Mouse (Mus musculus): ENCODE measurements at regions not wholly inside any gene's neighbourhood (a gene's known extent, or its start where the extent isn't known, plus 50 kb on each side); places are given as distances from the start of the nearest gene placed in this dataset.

DNA sequence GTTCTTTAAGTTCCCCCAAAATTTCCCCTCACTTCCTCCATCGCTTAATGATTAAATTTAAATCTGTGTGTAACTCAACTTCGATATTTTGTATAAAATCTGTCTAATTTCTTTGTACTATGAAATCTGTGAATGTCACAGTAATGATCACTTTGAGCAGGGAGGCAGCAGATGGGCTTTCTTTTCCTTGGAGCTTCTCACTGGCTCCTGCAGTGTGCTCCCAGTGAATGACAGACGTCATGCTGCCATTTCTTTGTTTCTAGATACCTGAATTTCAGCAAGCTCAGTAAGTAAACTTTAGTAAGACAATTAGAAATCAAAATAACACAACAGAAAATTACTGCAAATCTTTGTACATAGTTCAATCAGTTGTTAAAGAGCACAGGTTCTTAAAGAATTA is 102.3 kb upstream of the Tmeff2 start:
- Histone ChIP-seq H3K27ac (ENCODE audit: insufficient read depth, low read depth) (no peak overlapping the region), H3K4me1 (ENCODE audit: control insufficient read depth in 1 of 2, insufficient read depth in 2 of 2) (0 out of 4 replicates have a peak, but pooled peaks cover 0 to 9% of the 10 kb centered on the region in 2 experiments), H3K4me3 (replicated peaks in 1 of 3; ENCODE audit: low read depth in 2 of 3, low read length in 2 of 3, poor library complexity in 1 of 3) (no peak overlapping the region), H3K36me3 (replicated peaks in 1 of 2; ENCODE audit: control insufficient read depth in 1 of 2, insufficient read depth in 1 of 2, low read length in 1 of 2) (no peaks in the 10 kb centered on the region), H3K4me2 (ENCODE audit: insufficient read depth, low read depth, poor library complexity, severe bottlenecking) (no peak overlapping the region), H3K9ac (ENCODE audit: insufficient read depth, low read depth) (no peak overlapping the region), H3K9me3 (replicated peaks; ENCODE audit: low read length) (no peaks in the 10 kb centered on the region), H3K27me3 (replicated peaks) (no peaks in the 10 kb centered on the region), H3K79me2 (replicated peaks; ENCODE audit: control insufficient read depth, extremely low read depth, insufficient read depth, poor library complexity, severe bottlenecking) (no peaks in the 10 kb centered on the region)
- DNase-seq (ENCODE audit: extremely low read depth) = no peak
- dilution Hi-C loops (cut with MboI; ENCODE audit: extremely low pct_ligation_motif_present, extremely low pct_unique_long_range_greater_than_20kb, low sequenced_read_pairs) (no loop called here), in situ Hi-C loops (cut with MboI; ENCODE audit: low pct_ligation_motif_present, low pct_unique_long_range_greater_than_20kb, low sequenced_read_pairs) (no loop called here)
- TF ChIP-seq JUN (IDR thresholded peaks at IDR 0.05; ENCODE audit: insufficient read depth, low read depth, low read length) (no peak), MEF2A (IDR thresholded peaks at IDR 0.05; ENCODE audit: borderline replicate concordance, low read depth, low read length) (no peak), ZMIZ1 (IDR thresholded peaks at IDR 0.05; ENCODE audit: low read depth, low read length) (no peak), ZNF384 (IDR thresholded peaks at IDR 0.05; ENCODE audit: low read depth, low read length) (no peak), MAZ (IDR thresholded peaks at IDR 0.05; ENCODE audit: low read depth, low read length) (no peak), NELFE (IDR thresholded peaks at IDR 0.05; ENCODE audit: low read depth, low read length) (no peak), MYC (IDR thresholded peaks at IDR 0.05; ENCODE audit: low read depth, low read length) (no peak), E2F4 (IDR thresholded peaks at IDR 0.05; ENCODE audit: insufficient replicate concordance, low read depth, low read length) (no peak), POLR2A (IDR thresholded peaks at IDR 0.05; ENCODE audit: low read depth, low read length) (no peak), TBP (conservative IDR thresholded peaks at IDR 0.05; ENCODE audit: low read depth, low read length) (no peak), GABPA (IDR thresholded peaks at IDR 0.05; ENCODE audit: insufficient replicate concordance, low read depth, low read length) (no peak), ELF1 (IDR thresholded peaks at IDR 0.05; ENCODE audit: low read depth, low read length) (no peak), USF1 (IDR thresholded peaks at IDR 0.05; ENCODE audit: low read depth, low read length) (no peak), ETS1 (conservative IDR thresholded peaks at IDR 0.05; ENCODE audit: low read depth, low read length) (no peak), UBTF (IDR thresholded peaks at IDR 0.05; ENCODE audit: low read depth, low read length) (no peak), PAX5 (IDR thresholded peaks at IDR 0.05; ENCODE audit: low read length) (no peak), CHD1 (IDR thresholded peaks at IDR 0.05; ENCODE audit: low read depth, low read length) (no peak), JUND (conservative IDR thresholded peaks at IDR 0.05; ENCODE audit: low read depth, low read length) (no peak), MAX (IDR thresholded peaks at IDR 0.05; ENCODE audit: low read length) (no peak), RAD21 (IDR thresholded peaks at IDR 0.05; ENCODE audit: low read depth, low read length) (no peak)

DNA sequence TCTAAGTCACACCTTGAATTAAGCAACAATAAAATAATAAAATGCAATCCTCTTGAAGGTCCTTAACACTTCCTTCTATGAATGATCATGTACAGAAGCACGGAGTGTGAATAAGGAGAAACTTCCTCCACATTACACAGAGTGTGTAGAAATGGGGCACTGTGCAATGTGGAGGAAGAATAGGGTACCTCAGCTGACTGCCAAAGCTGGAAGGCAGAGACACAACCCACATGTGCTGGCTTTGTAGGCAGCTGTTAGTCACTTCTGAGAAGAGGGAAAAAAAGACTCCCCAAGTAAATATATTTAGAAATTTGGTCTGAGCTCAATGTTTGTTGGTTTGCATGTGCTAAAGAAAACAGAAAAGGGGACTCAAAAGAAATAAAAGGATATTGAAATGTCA is 94.1 kb upstream of the Tmeff2 start:
- no peaks in the 10 kb centered on the region for H3K36me3 ChIP-seq (replicated peaks in 1 of 2; ENCODE audit: control insufficient read depth in 1 of 2, insufficient read depth in 1 of 2, low read length in 1 of 2)
- H3K27ac ChIP-seq (ENCODE audit: insufficient read depth, low read depth) = no peak overlapping the region
- no peak for DNase-seq (ENCODE audit: extremely low read depth)
- in situ Hi-C loops (cut with MboI; ENCODE audit: low pct_ligation_motif_present, low pct_unique_long_range_greater_than_20kb, low sequenced_read_pairs) (no loop called here), dilution Hi-C loops (cut with MboI; ENCODE audit: extremely low pct_ligation_motif_present, extremely low pct_unique_long_range_greater_than_20kb, low sequenced_read_pairs) (no loop called here)
- no peak overlapping the region for H3K4me3 ChIP-seq (replicated peaks in 1 of 3; ENCODE audit: low read depth in 2 of 3, low read length in 2 of 3, poor library complexity in 1 of 3)
- no peak overlapping the region for H3K9ac ChIP-seq (ENCODE audit: insufficient read depth, low read depth)
- H3K4me1 ChIP-seq (ENCODE audit: control insufficient read depth in 1 of 2, insufficient read depth in 2 of 2) = 0 out of 4 replicates have a peak, but pooled peaks cover 0 to 9% of the 10 kb centered on the region in 2 experiments
- H3K9me3 ChIP-seq (replicated peaks; ENCODE audit: low read length) = no peaks in the 10 kb centered on the region
- H3K79me2 ChIP-seq (replicated peaks; ENCODE audit: control insufficient read depth, extremely low read depth, insufficient read depth, poor library complexity, severe bottlenecking) = no peaks in the 10 kb centered on the region
- no peaks in the 10 kb centered on the region for H3K27me3 ChIP-seq (replicated peaks)
- H3K4me2 ChIP-seq (ENCODE audit: insufficient read depth, low read depth, poor library complexity, severe bottlenecking) = no peak overlapping the region
- no peak for TF ChIP-seq HCFC1 (IDR thresholded peaks at IDR 0.05; ENCODE audit: low read depth, low read length)
- TF ChIP-seq USF1 (IDR thresholded peaks at IDR 0.05; ENCODE audit: low read depth, low read length) = no peak
- no peak for TF ChIP-seq NRF1 (IDR thresholded peaks at IDR 0.05; ENCODE audit: low read depth, low read length)
- TF ChIP-seq MAX (IDR thresholded peaks at IDR 0.05; ENCODE audit: low read length) = no peak
- no peak for TF ChIP-seq ZC3H11A (IDR thresholded peaks at IDR 0.05; ENCODE audit: low read depth, low read length)
- no peak for TF ChIP-seq MYC (IDR thresholded peaks at IDR 0.05; ENCODE audit: low read depth, low read length)
- no peak for TF ChIP-seq ETS1 (conservative IDR thresholded peaks at IDR 0.05; ENCODE audit: low read depth, low read length)
- no peak for TF ChIP-seq ZKSCAN1 (IDR thresholded peaks at IDR 0.05; ENCODE audit: borderline replicate concordance, low read depth, low read length)
- TF ChIP-seq KAT2A (IDR thresholded peaks at IDR 0.05; ENCODE audit: insufficient replicate concordance, low read length) = no peak
- no peak for TF ChIP-seq BHLHE40 (IDR thresholded peaks at IDR 0.05; ENCODE audit: low read depth, low read length)
- no peak for TF ChIP-seq CTCF (conservative IDR thresholded peaks at IDR 0.05 in 1 of 2, IDR thresholded peaks at IDR 0.05 in 1 of 2; ENCODE audit: low read depth in 2 of 2, low read length in 2 of 2)
- TF ChIP-seq SIN3A (IDR thresholded peaks at IDR 0.05; ENCODE audit: low read length) = no peak
- no peak for TF ChIP-seq JUN (IDR thresholded peaks at IDR 0.05; ENCODE audit: insufficient read depth, low read depth, low read length)
- no peak for TF ChIP-seq GABPA (IDR thresholded peaks at IDR 0.05; ENCODE audit: insufficient replicate concordance, low read depth, low read length)
- TF ChIP-seq TBP (conservative IDR thresholded peaks at IDR 0.05; ENCODE audit: low read depth, low read length) = no peak
- no peak for TF ChIP-seq PAX5 (IDR thresholded peaks at IDR 0.05; ENCODE audit: low read length)
- TF ChIP-seq RAD21 (IDR thresholded peaks at IDR 0.05; ENCODE audit: low read depth, low read length) = no peak
- no peak for TF ChIP-seq POLR2AphosphoS2 (IDR thresholded peaks at IDR 0.05; ENCODE audit: low read depth, low read length)

All from CH12.LX (cell line).